Comparison of ENCODE assay signal across 8 mouse cellular contexts in genomic region chr6:51168048-51168447, GRCm38 (mm10).
A peak's percentile ranks its signal among the peaks of the same experiment; 100 is the strongest.
DNase-seq lines count a peak whose midpoint lies in the region; ATAC-seq and TF ChIP-seq lines count a peak whose summit lies in the region.

No protein-coding gene starts in this region.

- no peaks in the 10 kb centered on the region for H3K79me2 ChIP-seq in myocyte (ENCODE audit: control insufficient read depth, insufficient read depth)

- H3K4me2 ChIP-seq in intestine, postnatal 0 days (replicated peaks; ENCODE audit: low read depth): no peak overlapping the region
- peak overlapping the region; percentile 82 for H3K4me2 ChIP-seq in myocyte (ENCODE audit: low read depth)
- H3K4me2 ChIP-seq in stomach, embryonic 14.5 days (replicated peaks; ENCODE audit: low read depth, low read length): peak overlapping the region; percentile 42; the same call in 1 of the 2 replicates

- H3K4me3 ChIP-seq in intestine, postnatal 0 days (ENCODE audit: low read depth, low read length): no peak overlapping the region
- peak overlapping the region; percentile 39 for H3K4me3 ChIP-seq in myocyte
- no peak overlapping the region for H3K4me3 ChIP-seq in stomach, embryonic 14.5 days (ENCODE audit: low read depth, low read length)

- no peaks in the 10 kb centered on the region for H3K9me3 ChIP-seq in intestine, postnatal 0 days (ENCODE audit: control insufficient read depth)
- no peaks in the 10 kb centered on the region for H3K9me3 ChIP-seq in stomach, embryonic 14.5 days (ENCODE audit: control insufficient read depth, low read depth, low read length)

- ATAC-seq in granulocyte monocyte progenitor cell, adult 5-6 weeks (replicated peaks; ENCODE audit: poor library complexity, severe bottlenecking): peak; percentile 48
- 0 out of 2 replicates have a peak, but pooled peaks have one; percentile 16 for ATAC-seq in intestine, postnatal 0 days
- no peak for ATAC-seq in stomach, embryonic 14.5 days (ENCODE audit: insufficient number of reproducible peaks, insufficient read depth, low FRiP score, low read depth)

- 4% methylated on average over 11 of the region's 11 CpGs for WGBS in intestine, postnatal 0 days
- WGBS in stomach, embryonic 14.5 days: 1% methylated on average over 11 of the region's 11 CpGs

- H3K27ac ChIP-seq in intestine, postnatal 0 days (ENCODE audit: low read depth, low read length): no peak overlapping the region
- peak overlapping the region; percentile 93 for H3K27ac ChIP-seq in stomach, embryonic 14.5 days (ENCODE audit: low read length)

- H3K27me3 ChIP-seq in intestine, postnatal 0 days (replicated peaks; ENCODE audit: control insufficient read depth, insufficient read depth, low read length): peaks cover 47% of the 10 kb centered on the region
- H3K27me3 ChIP-seq in myocyte (ENCODE audit: control insufficient read depth, insufficient read depth, insufficient read length): no peaks in the 10 kb centered on the region
- H3K27me3 ChIP-seq in stomach, embryonic 14.5 days (ENCODE audit: control insufficient read depth, insufficient read depth, low read length): no peaks in the 10 kb centered on the region

- no peaks in the 10 kb centered on the region for H3K36me3 ChIP-seq in intestine, postnatal 0 days (ENCODE audit: control insufficient read depth, insufficient read depth)
- H3K36me3 ChIP-seq in myocyte (ENCODE audit: control insufficient read depth, insufficient read depth): no peaks in the 10 kb centered on the region
- H3K36me3 ChIP-seq in stomach, embryonic 14.5 days (ENCODE audit: control insufficient read depth, insufficient read depth, low read length): no peaks in the 10 kb centered on the region

- 0 out of 2 replicates have a peak, but pooled peaks cover 4% of the 10 kb centered on the region for H3K4me1 ChIP-seq in intestine, postnatal 0 days (replicated peaks; ENCODE audit: control insufficient read depth, insufficient read depth, low read length)
- H3K4me1 ChIP-seq in stomach, embryonic 14.5 days (ENCODE audit: control insufficient read depth, insufficient read depth, low read length): peaks cover 28% of the 10 kb centered on the region

- peak; percentile 64 to 89 for DNase-seq in adrenal gland, adult (ENCODE audit: inconsistent age in 2 of 2, low spot score in 1 of 2)
- no peak for DNase-seq in adrenal gland, adult 8-10 months
- peak; percentile 89 for DNase-seq in embryo, embryonic 11 days
- DNase-seq in liver: peak; percentile 87

- no peak for TF ChIP-seq POLR2A in myocyte (IDR thresholded peaks at IDR 0.05; ENCODE audit: insufficient read length, low read depth)

- H3ac ChIP-seq in myocyte (ENCODE audit: control insufficient read depth, insufficient read length): no peak overlapping the region

- peak; percentile 89 for TF ChIP-seq CTCF in intestine, postnatal 0 days (IDR thresholded peaks at IDR 0.05; ENCODE audit: low read depth)

- H3K9ac ChIP-seq in intestine, postnatal 0 days (ENCODE audit: low read depth, low read length): no peak overlapping the region
- H3K9ac ChIP-seq in stomach, embryonic 14.5 days (replicated peaks; ENCODE audit: low read depth, low read length): no peak overlapping the region

TF ChIP-seq in myocyte, 11 proteins besides CTCF, POLR2A, EP300 and RAD21:
- TF ChIP-seq TCF12 (IDR thresholded peaks at IDR 0.05; ENCODE audit: insufficient read depth, poor library complexity, severe bottlenecking) (no peak), USF1 (IDR thresholded peaks at IDR 0.05; ENCODE audit: low read depth) (peak; percentile 81)
